Mouse (Mus musculus): Measurements from ENCODE around the gene Mad1l1. TPM values are rescaled to one million over a fixed set of nuclear protein-coding genes. Genes with fewer than 3 reads are reported as not detected.

Gene Mad1l1
- polyA plus RNA-seq, 1 experiment from 2014 or later: 44.2 TPM

GRCm38 (mm10) chr5:140248101-140248500, 73.3 kb downstream of the Mad1l1 start:
- ATAC-seq (ENCODE audit: low FRiP score) (no peak), DNase-seq (ENCODE audit: low spot score, missing footprints) (no peak)
- Histone ChIP-seq H3K27me3 (ENCODE audit: control insufficient read depth, insufficient read depth, low read length) (no peaks in the 10 kb centered on the region), H3K4me2 (no peak overlapping the region), H3K36me3 (ENCODE audit: control insufficient read depth, insufficient read depth, low read length) (no peaks in the 10 kb centered on the region), H3K9ac (ENCODE audit: low read length) (no peak overlapping the region), H3K4me3 (ENCODE audit: low read depth, low read length) (no peak overlapping the region), H3K27ac (ENCODE audit: low read depth, low read length) (no peak overlapping the region), H3K4me1 (ENCODE audit: control insufficient read depth, insufficient read depth, low read length) (peaks cover 7% of the 10 kb centered on the region), H3K9me3 (ENCODE audit: control insufficient read depth, low read length) (no peaks in the 10 kb centered on the region)
- WGBS: 81% methylated on average over 2 of the region's 2 CpGs

GRCm38 (mm10) chr5:140240235-140240634, 81.1 kb downstream of the Mad1l1 start:
- Histone ChIP-seq H3K36me3 (ENCODE audit: control insufficient read depth, insufficient read depth, low read length) (no peaks in the 10 kb centered on the region), H3K4me2 (no peak overlapping the region), H3K4me1 (ENCODE audit: control insufficient read depth, insufficient read depth, low read length) (no peaks in the 10 kb centered on the region), H3K9me3 (ENCODE audit: control insufficient read depth, low read length) (no peaks in the 10 kb centered on the region), H3K27ac (ENCODE audit: low read depth, low read length) (no peak overlapping the region), H3K9ac (ENCODE audit: low read length) (no peak overlapping the region), H3K27me3 (ENCODE audit: control insufficient read depth, insufficient read depth, low read length) (no peaks in the 10 kb centered on the region), H3K4me3 (ENCODE audit: low read depth, low read length) (no peak overlapping the region)
- DNase-seq (ENCODE audit: low spot score, missing footprints) (no peak), ATAC-seq (ENCODE audit: low FRiP score) (no peak)
- 91% methylated on average over 3 of the region's 3 CpGs for WGBS

- Histone ChIP-seq H3K36me3 (ENCODE audit: control insufficient read depth, insufficient read depth, low read length) (no peaks in the 10 kb centered on the region), H3K9me3 (ENCODE audit: control insufficient read depth, low read length) (no peaks in the 10 kb centered on the region), H3K4me3 (ENCODE audit: low read depth, low read length) (no peak overlapping the region), H3K4me2 (no peak overlapping the region), H3K27me3 (ENCODE audit: control insufficient read depth, insufficient read depth, low read length) (no peaks in the 10 kb centered on the region), H3K27ac (ENCODE audit: low read depth, low read length) (no peak overlapping the region), H3K4me1 (ENCODE audit: control insufficient read depth, insufficient read depth, low read length) (no peaks in the 10 kb centered on the region), H3K9ac (ENCODE audit: low read length) (no peak overlapping the region)
- WGBS: 83% methylated on average over 3 of the region's 3 CpGs
- ATAC-seq (ENCODE audit: low FRiP score): no peak
- no peak for DNase-seq (ENCODE audit: low spot score, missing footprints)
Measured at GRCm38 (mm10) chr5:140238880-140239279, 82.5 kb downstream of the Mad1l1 start.

- 95% methylated on average over 6 of the region's 6 CpGs for WGBS
- no peak overlapping the region for H3K4me2 ChIP-seq
- no peaks in the 10 kb centered on the region for H3K9me3 ChIP-seq (ENCODE audit: control insufficient read depth, low read length)
- H3K27me3 ChIP-seq (ENCODE audit: control insufficient read depth, insufficient read depth, low read length): no peaks in the 10 kb centered on the region
- DNase-seq (ENCODE audit: low spot score, missing footprints): no peak
- no peak overlapping the region for H3K4me3 ChIP-seq (ENCODE audit: low read depth, low read length)
- H3K36me3 ChIP-seq (ENCODE audit: control insufficient read depth, insufficient read depth, low read length): no peaks in the 10 kb centered on the region
- H3K27ac ChIP-seq (ENCODE audit: low read depth, low read length): no peak overlapping the region
- 0 out of 2 replicates have a peak, but pooled peaks cover 3% of the 10 kb centered on the region for H3K4me1 ChIP-seq (ENCODE audit: control insufficient read depth, insufficient read depth, low read length)
- H3K9ac ChIP-seq (ENCODE audit: low read length): no peak overlapping the region
- no peak for ATAC-seq (ENCODE audit: low FRiP score)
Measured at GRCm38 (mm10) chr5:140230818-140231217, 90.5 kb downstream of the Mad1l1 start.

GRCm38 (mm10) chr5:140228306-140228705, 93.0 kb downstream of the Mad1l1 start:
- DNase-seq (ENCODE audit: low spot score, missing footprints) (no peak), ATAC-seq (ENCODE audit: low FRiP score) (no peak)
- Histone ChIP-seq H3K36me3 (ENCODE audit: control insufficient read depth, insufficient read depth, low read length) (no peaks in the 10 kb centered on the region), H3K4me2 (no peak overlapping the region), H3K27me3 (ENCODE audit: control insufficient read depth, insufficient read depth, low read length) (no peaks in the 10 kb centered on the region), H3K27ac (ENCODE audit: low read depth, low read length) (no peak overlapping the region), H3K9ac (ENCODE audit: low read length) (no peak overlapping the region), H3K4me3 (ENCODE audit: low read depth, low read length) (no peak overlapping the region), H3K9me3 (ENCODE audit: control insufficient read depth, low read length) (no peaks in the 10 kb centered on the region), H3K4me1 (ENCODE audit: control insufficient read depth, insufficient read depth, low read length) (peaks cover 9% of the 10 kb centered on the region)
- 94% methylated on average over 3 of the region's 3 CpGs for WGBS

GRCm38 (mm10) chr5:140226871-140227270, 94.5 kb downstream of the Mad1l1 start:
- 88% methylated on average over 3 of the region's 3 CpGs for WGBS
- ATAC-seq (ENCODE audit: low FRiP score) (no peak), DNase-seq (ENCODE audit: low spot score, missing footprints) (no peak)
- H3K4me1 ChIP-seq (ENCODE audit: control insufficient read depth, insufficient read depth, low read length): peaks cover 16% of the 10 kb centered on the region
- no peaks in the 10 kb centered on the region for H3K27me3 ChIP-seq (ENCODE audit: control insufficient read depth, insufficient read depth, low read length)
- H3K4me3 ChIP-seq (ENCODE audit: low read depth, low read length): no peak overlapping the region
- no peak overlapping the region for H3K27ac ChIP-seq (ENCODE audit: low read depth, low read length)
- no peak overlapping the region for H3K4me2 ChIP-seq
- no peaks in the 10 kb centered on the region for H3K36me3 ChIP-seq (ENCODE audit: control insufficient read depth, insufficient read depth, low read length)
- H3K9ac ChIP-seq (ENCODE audit: low read length): no peak overlapping the region
- no peaks in the 10 kb centered on the region for H3K9me3 ChIP-seq (ENCODE audit: control insufficient read depth, low read length)

- Histone ChIP-seq H3K4me1 (ENCODE audit: control insufficient read depth, insufficient read depth, low read length) (peaks cover 16% of the 10 kb centered on the region), H3K4me3 (ENCODE audit: low read depth, low read length) (no peak overlapping the region), H3K36me3 (ENCODE audit: control insufficient read depth, insufficient read depth, low read length) (no peaks in the 10 kb centered on the region), H3K9ac (ENCODE audit: low read length) (no peak overlapping the region), H3K27ac (ENCODE audit: low read depth, low read length) (no peak overlapping the region), H3K27me3 (ENCODE audit: control insufficient read depth, insufficient read depth, low read length) (no peaks in the 10 kb centered on the region), H3K9me3 (ENCODE audit: control insufficient read depth, low read length) (no peaks in the 10 kb centered on the region), H3K4me2 (no peak overlapping the region)
- ATAC-seq (ENCODE audit: low FRiP score): no peak
- WGBS: 80% methylated on average over 2 of the region's 2 CpGs
- DNase-seq (ENCODE audit: low spot score, missing footprints): no peak
Measured at GRCm38 (mm10) chr5:140225881-140226280, 95.5 kb downstream of the Mad1l1 start.

GRCm38 (mm10) chr5:140225103-140225502, 96.2 kb downstream of the Mad1l1 start:
- no peaks in the 10 kb centered on the region for H3K36me3 ChIP-seq (ENCODE audit: control insufficient read depth, insufficient read depth, low read length)
- peaks cover 17% of the 10 kb centered on the region for H3K4me1 ChIP-seq (ENCODE audit: control insufficient read depth, insufficient read depth, low read length)
- no peak for ATAC-seq (ENCODE audit: low FRiP score)
- no peak overlapping the region for H3K4me2 ChIP-seq
- H3K27me3 ChIP-seq (ENCODE audit: control insufficient read depth, insufficient read depth, low read length): no peaks in the 10 kb centered on the region
- no peaks in the 10 kb centered on the region for H3K9me3 ChIP-seq (ENCODE audit: control insufficient read depth, low read length)
- 92% methylated on average over 2 of the region's 2 CpGs for WGBS
- no peak overlapping the region for H3K4me3 ChIP-seq (ENCODE audit: low read depth, low read length)
- H3K27ac ChIP-seq (ENCODE audit: low read depth, low read length): no peak overlapping the region
- no peak overlapping the region for H3K9ac ChIP-seq (ENCODE audit: low read length)
- no peak for DNase-seq (ENCODE audit: low spot score, missing footprints)

- Histone ChIP-seq H3K4me3 (ENCODE audit: low read depth, low read length) (no peak overlapping the region), H3K4me1 (ENCODE audit: control insufficient read depth, insufficient read depth, low read length) (peaks cover 21% of the 10 kb centered on the region), H3K9ac (ENCODE audit: low read length) (peak overlapping the region; percentile 33; the same call in 1 of the 2 replicates), H3K4me2 (no peak overlapping the region), H3K27ac (ENCODE audit: low read depth, low read length) (peak overlapping the region; percentile 65), H3K9me3 (ENCODE audit: control insufficient read depth, low read length) (no peaks in the 10 kb centered on the region), H3K36me3 (ENCODE audit: control insufficient read depth, insufficient read depth, low read length) (no peaks in the 10 kb centered on the region), H3K27me3 (ENCODE audit: control insufficient read depth, insufficient read depth, low read length) (no peaks in the 10 kb centered on the region)
- ATAC-seq (ENCODE audit: low FRiP score): peak; percentile 77
- DNase-seq (ENCODE audit: low spot score, missing footprints): peak; percentile 90
- 24% methylated on average over 20 of the region's 20 CpGs for WGBS
Measured at GRCm38 (mm10) chr5:140223070-140224053, 98.0 kb downstream of the Mad1l1 start.
